Mouse (Mus musculus): Measurements from ENCODE around the gene Vmn1r125. TPM values are rescaled to one million over a fixed set of nuclear protein-coding genes. Genes with fewer than 3 reads are reported as not detected.
"Not testable (repeated sequence)": the region's sequence is repeated elsewhere in the genome, so short reads cannot be mapped to it uniquely, and the experiment has no call there.

The Vmn1r125 gene
- not detected in 2 replicates for polyA plus RNA-seq (2012; rRNA removed)

- WGBS = 56% methylated on average over 3 of the region's 3 CpGs
These were observed at the start of gene Vmn1r125 for GRCm38 (mm10) chr7:21271879-21272278. Gene Vmn1r125, plus strand, starts transcription at chr7:21272179.

GRCm38 (mm10) chr7:21260517-21260916 is 11.5 kb upstream of the Vmn1r125 start, which contains the start of gene Vmn1r124:
Gene Vmn1r124, minus strand, starts transcription at chr7:21260617.
- not testable (repeated sequence) for H3K4me3 ChIP-seq (ENCODE audit: extremely low read depth, insufficient read depth, insufficient read length); H3K4me1 ChIP-seq (ENCODE audit: control insufficient read depth, insufficient read depth, insufficient read length); H3K36me3 ChIP-seq (ENCODE audit: control insufficient read depth, insufficient read depth, low read length); H3K27me3 ChIP-seq (ENCODE audit: control insufficient read depth, insufficient read depth, low read length); H3K27ac ChIP-seq (ENCODE audit: insufficient read depth, low read length); DNase-seq (ENCODE audit: low read depth in 1 of 2, low spot score in 2 of 2)
- 76% methylated on average over 4 of the region's 4 CpGs for WGBS

More at GRCm38 (mm10) chr7:21271879-21272278, at the start of gene Vmn1r125:
- not testable (repeated sequence) for H3K27ac ChIP-seq (ENCODE audit: insufficient read depth, low read length); H3K4me3 ChIP-seq (ENCODE audit: extremely low read depth, insufficient read depth, insufficient read length); H3K27me3 ChIP-seq (ENCODE audit: control insufficient read depth, insufficient read depth, low read length); H3K36me3 ChIP-seq (ENCODE audit: control insufficient read depth, insufficient read depth, low read length); H3K4me1 ChIP-seq (ENCODE audit: control insufficient read depth, insufficient read depth, insufficient read length); DNase-seq (ENCODE audit: low read depth in 1 of 2, low spot score in 2 of 2)

DNA sequence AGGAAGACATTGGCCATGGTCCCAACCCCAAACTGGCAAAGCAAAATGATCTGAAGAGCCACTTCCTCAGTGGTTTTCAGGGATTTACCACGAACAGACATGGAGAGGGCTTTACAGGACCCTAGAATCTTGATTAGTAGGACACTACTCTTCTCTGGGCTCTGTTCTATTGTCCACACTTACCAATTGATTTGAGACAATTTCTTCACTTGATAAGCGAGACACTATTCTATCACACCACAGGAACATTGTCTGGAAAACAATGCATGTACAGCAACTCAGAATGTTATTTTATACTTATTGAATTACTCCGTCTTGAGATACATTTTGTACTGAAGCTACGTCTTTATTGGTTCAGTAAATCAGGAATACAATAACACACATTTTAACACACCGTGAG is 29.4 kb downstream of the Vmn1r125 start, which contains the start of gene Vmn1r126:
Vmn1r126 (minus strand) TSS at position 101 of the 400 bp plus-strand sequence.
- H3K27me3 ChIP-seq (ENCODE audit: control insufficient read depth, insufficient read depth, low read length); H3K27ac ChIP-seq (ENCODE audit: insufficient read depth, low read length); DNase-seq (ENCODE audit: low read depth in 1 of 2, low spot score in 2 of 2); H3K4me3 ChIP-seq (ENCODE audit: extremely low read depth, insufficient read depth, insufficient read length); H3K4me1 ChIP-seq (ENCODE audit: control insufficient read depth, insufficient read depth, insufficient read length); H3K36me3 ChIP-seq (ENCODE audit: control insufficient read depth, insufficient read depth, low read length): not testable (repeated sequence)
- no CpG with 5 or more reads among the region's 5 CpGs for whole genome bisulfite sequencing

DNA sequence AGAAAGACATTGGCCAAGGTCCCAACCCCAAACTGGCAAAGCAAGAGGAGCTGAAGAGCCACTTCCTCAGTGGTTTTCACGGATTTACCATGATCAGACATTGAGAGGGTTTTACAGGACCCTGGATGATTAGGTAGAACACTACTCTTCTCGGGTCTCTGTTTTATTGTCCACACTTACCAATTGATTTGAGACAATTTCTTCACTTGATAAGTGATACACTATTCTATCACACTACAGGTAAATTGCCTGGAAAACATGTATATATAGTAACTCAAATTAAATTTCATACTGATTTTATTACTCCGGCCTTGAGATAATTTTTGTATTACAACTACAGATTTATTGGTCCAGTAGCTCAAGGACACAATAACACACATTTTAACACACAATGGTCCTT is 47.8 kb downstream of the Vmn1r125 start, which contains the start of gene Vmn1r127:
Vmn1r127 (minus strand) TSS at position 101 of the 400 bp plus-strand sequence.
- H3K36me3 ChIP-seq (ENCODE audit: control insufficient read depth, insufficient read depth, low read length); H3K4me1 ChIP-seq (ENCODE audit: control insufficient read depth, insufficient read depth, insufficient read length); H3K27me3 ChIP-seq (ENCODE audit: control insufficient read depth, insufficient read depth, low read length); H3K4me3 ChIP-seq (ENCODE audit: extremely low read depth, insufficient read depth, insufficient read length); H3K27ac ChIP-seq (ENCODE audit: insufficient read depth, low read length); DNase-seq (ENCODE audit: low read depth in 1 of 2, low spot score in 2 of 2): not testable (repeated sequence)
- no CpG with 5 or more reads among the region's 3 CpGs for WGBS

Other genes with a start within 250 kb of the Vmn1r125 start
- gene Vmn1r120, start 218.4 kb upstream of the Vmn1r125 start, polyA plus RNA-seq (2012; rRNA removed) = not detected in 2 replicates
- not detected in 2 replicates for gene Vmn1r121, start 173.7 kb upstream of the Vmn1r125 start, polyA plus RNA-seq (2012; rRNA removed)
- not detected in 2 replicates for gene Vmn1r122, start 138.1 kb upstream of the Vmn1r125 start, polyA plus RNA-seq (2012; rRNA removed)
- not detected in 2 replicates for gene Vmn1r123, start 110.0 kb upstream of the Vmn1r125 start, polyA plus RNA-seq (2012; rRNA removed)
- not detected in 2 replicates for gene Gm5157, start 81.8 kb upstream of the Vmn1r125 start, polyA plus RNA-seq (2012; rRNA removed)
- not detected in 2 replicates for gene Vmn1r124, start 11.6 kb upstream of the Vmn1r125 start, polyA plus RNA-seq (2012; rRNA removed)
- gene Vmn1r126, start 29.3 kb downstream of the Vmn1r125 start, polyA plus RNA-seq (2012; rRNA removed) = not detected in 2 replicates
- not detected in 2 replicates for gene Vmn1r127, start 47.7 kb downstream of the Vmn1r125 start, polyA plus RNA-seq (2012; rRNA removed)
- not detected in 2 replicates for gene Vmn1r128, start 77.2 kb downstream of the Vmn1r125 start, polyA plus RNA-seq (2012; rRNA removed)
- gene Vmn1r129, start 89.1 kb downstream of the Vmn1r125 start, polyA plus RNA-seq (2012; rRNA removed) = not detected in 2 replicates
- not detected in 2 replicates for gene Gm6882, start 160.6 kb downstream of the Vmn1r125 start, polyA plus RNA-seq (2012; rRNA removed)
- gene Vmn1r130, start 239.6 kb downstream of the Vmn1r125 start, polyA plus RNA-seq (2012; rRNA removed) = not detected in 2 replicates